Mouse (Mus musculus) common myeloid progenitor, adult 5-6 weeks (primary cell): ENCODE results near the gene Atraid. TPM values are rescaled to one million over a fixed set of nuclear protein-coding genes. Genes with fewer than 3 reads are reported as not detected.
A peak's percentile ranks its signal among the peaks of the same experiment; 100 is the strongest.

Experiments
- ATAC-seq: replicated peaks from 2 replicates; pipeline ENCODE4 v1.8.0; 2016; ENCODE audit warnings: low read depth, mild to moderate bottlenecking, moderate TSS enrichment, inconsistent platforms; ENCODE audit not compliant: poor library complexity, severe bottlenecking
- total RNA-seq: library from RNA; stranded (forward); fragments of 200-1000, 187-1606 nt; gene quantifications from 2 replicates; pipeline ENCODE4 v1.2.3, GENCODE M21; 2017

Gene Atraid
- total RNA-seq, 1 experiment from 2014 or later: 49.7 TPM

DNA sequence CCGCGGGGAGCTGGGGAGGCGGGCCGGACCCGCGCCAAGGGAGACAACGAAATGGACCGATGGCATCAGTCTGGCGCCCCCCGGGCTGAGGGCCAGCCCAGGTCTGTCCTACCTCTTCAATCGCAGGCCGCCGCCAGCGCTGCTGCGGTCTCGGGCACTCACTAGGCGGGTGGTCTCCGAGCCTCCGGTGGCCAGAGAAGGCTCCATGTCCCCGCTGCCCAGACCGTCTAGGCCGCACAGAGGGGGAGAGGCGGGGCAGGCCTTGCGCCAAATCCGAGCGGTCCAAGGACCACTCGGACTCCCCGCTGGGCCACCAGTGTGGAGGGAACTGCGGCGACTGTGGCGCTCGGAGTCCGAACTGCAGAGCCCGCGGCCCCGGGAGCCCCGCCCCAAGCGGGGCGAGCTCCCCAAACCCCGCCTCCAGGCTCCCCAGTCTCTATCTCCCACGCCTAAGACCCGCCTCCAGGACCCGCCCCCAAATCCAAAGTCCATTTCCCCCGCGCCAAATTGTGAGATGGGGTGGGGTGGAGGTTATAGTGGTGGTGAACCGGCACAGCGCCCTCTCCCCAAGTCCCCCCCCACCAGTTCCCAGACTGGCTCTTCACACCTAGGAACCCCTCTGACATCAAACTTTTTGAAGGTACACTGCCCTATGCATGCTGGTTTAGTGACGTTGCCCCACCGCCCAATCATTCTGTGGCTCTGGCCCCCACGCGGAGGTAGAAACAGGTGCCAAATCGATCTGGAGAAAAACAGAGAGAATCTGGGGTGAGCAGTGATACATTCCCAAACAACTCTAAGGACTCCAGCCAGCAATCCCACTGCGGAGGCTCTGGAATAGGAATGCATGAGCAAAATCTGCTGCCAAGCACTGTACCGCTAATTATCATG, 45.3 kb downstream of the Atraid start:
- ATAC-seq: no peak

DNA sequence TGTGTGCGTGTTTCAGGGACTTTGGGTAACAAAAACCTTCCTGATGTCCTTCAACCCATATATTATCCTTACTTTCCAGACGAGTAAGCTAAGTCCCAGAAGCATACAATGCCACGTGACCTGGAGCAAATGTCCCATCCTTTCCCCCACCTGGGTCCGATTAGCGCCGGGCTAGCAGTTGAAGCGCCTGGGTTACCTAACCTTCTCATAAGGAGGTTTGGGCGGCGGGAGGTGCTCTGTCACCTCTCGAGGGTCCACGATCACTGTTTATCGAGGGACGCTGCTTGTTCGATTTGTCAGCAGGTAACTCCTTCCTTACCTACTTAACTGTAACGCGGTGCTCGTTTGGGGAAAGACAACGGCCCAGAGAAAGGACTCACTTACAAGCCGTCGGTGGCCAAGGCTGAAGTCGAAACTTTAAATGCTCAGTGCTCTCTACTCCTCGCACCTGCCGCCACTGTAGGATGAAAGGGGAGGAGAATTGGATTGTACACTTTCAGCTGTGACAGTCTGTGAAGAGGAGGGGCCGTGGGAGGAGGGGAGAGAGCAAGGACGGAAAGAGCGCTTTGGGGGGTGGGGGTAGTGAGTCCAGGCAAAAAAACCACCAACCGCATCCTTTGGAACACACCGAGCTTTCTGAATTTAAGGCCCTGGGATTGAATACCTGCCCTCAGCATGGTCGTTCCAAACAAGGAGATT, 46.1 kb downstream of the Atraid start:
- ATAC-seq: no peak

DNA sequence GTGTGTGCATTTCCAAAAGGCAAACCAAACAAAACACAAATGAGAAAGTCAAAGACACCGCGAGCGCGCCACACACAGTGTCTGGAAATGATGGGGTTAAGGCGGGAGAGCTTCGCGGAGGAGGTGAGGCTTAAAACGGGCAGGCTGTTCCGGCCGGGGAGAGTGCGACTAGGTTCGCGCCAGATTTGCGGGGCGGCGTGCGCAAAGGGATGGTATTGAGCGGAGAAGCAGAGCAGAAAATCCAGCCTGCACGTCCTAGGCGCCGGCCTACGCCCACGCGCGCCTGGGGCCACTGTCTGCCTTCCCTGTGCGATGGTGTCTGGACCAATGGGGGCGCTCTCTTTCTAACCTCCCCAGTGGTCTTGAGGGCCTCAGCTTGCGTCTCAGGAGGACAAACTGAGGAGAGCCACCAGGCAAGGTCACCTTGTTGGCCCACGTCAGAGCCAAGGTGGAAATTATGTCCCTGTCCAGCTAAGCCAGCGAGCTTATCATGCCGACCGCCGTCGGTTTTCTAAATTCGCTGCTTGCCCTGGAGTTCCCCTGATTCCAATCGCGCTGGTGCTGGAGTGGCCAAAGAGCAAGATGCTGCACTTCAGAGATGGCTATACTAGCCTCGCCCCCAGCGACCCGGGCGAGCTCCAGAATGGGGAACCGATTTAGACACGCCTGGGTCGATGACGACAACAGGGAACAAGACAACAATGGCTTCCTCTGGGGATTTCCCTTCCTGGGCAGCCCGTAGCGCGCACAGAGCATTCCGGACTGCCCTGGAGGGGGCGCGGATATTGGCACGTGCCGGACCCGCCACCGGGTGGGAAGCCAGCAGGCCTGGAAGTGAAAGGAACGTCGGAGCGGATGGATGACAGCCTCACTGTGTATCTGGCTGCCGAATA, 46.9 kb downstream of the Atraid start:
- ATAC-seq: peak; percentile 94

DNA sequence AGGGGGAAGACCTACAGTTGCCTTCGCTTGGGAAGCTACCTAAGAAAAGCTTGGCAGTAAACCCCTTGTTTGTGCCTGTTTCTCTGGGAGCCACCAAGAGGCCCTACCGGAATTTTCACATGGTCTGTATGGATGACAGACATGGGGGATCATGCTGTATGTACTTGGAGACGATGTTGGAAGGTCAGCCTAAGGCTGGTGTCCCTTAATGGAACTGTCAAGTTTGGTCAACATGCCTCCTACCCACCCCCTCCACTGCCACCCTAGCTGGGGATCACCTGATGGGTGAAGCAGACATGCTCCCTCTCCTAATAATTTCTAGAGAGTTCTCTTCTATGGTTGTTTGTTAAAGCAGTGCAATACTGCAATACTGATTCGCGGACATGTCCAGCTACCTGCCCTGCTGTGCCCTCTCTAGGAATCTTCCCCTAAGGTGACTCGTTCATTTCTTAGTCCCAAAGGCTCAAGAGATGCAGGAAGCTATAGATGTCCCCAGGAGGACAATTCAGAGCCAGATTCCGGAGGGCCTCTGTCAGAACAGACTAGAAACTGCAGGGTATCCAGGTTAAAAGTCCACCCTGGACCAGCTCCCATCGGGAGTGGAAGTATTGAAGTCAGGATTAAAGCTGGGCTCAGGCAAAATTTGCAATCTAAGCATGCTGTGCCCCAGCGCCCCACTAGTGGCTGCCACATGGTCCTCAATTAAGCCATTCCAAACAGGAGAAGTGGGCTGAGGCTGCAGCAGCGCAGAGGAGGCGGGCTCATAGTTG, 47.8 kb downstream of the Atraid start:
- no peak for ATAC-seq

Other genes starting within 250 kb of the Atraid start
- gene Mapre3, start 233.7 kb upstream of the Atraid start, total RNA-seq: not detected in 2 replicates
- 13.8 and 18.5 TPM in 2 replicates for gene Tmem214, start 180.3 kb upstream of the Atraid start, total RNA-seq
- gene Agbl5, start 159.6 kb upstream of the Atraid start, total RNA-seq: 16.1 and 30.6 TPM in 2 replicates
- gene Ost4, start 140.5 kb upstream of the Atraid start, total RNA-seq: 227 and 230 TPM in 2 replicates
- 58.2 and 87.3 TPM in 2 replicates for gene Emilin1, start 134.9 kb upstream of the Atraid start, total RNA-seq
- gene Khk, start 126.9 kb upstream of the Atraid start, total RNA-seq: 85.4 and 99.2 TPM in 2 replicates
- not detected in 2 replicates for gene Cgref1, start 102.7 kb upstream of the Atraid start, total RNA-seq
- gene Preb, start 88.0 kb upstream of the Atraid start, total RNA-seq: 23.0 and 48.0 TPM in 2 replicates
- not detected in 2 replicates for gene Tcf23, start 79.7 kb upstream of the Atraid start, total RNA-seq
- gene Slc5a6, start 612 bp downstream of the Atraid start, total RNA-seq: 4.5 and 5.3 TPM in 2 replicates
- gene Cad, start 6.5 kb downstream of the Atraid start, total RNA-seq: 56.5 and 59.6 TPM in 2 replicates
- not detected in 2 replicates for gene Dnajc5g, start 58.0 kb downstream of the Atraid start, total RNA-seq
- gene Slc30a3, start 59.9 kb downstream of the Atraid start, total RNA-seq: not detected in 2 replicates
- gene Trim54, start 68.4 kb downstream of the Atraid start, total RNA-seq: not detected in 2 replicates
- not detected in 2 replicates for gene Ucn, start 90.5 kb downstream of the Atraid start, total RNA-seq
- 22.0 TPM in 2 replicates for gene Mpv17, start 105.9 kb downstream of the Atraid start, total RNA-seq
- 2.5 TPM in 1 of 2 replicates, not detected in the other for gene Gm29609, start 131.6 kb downstream of the Atraid start, total RNA-seq
- gene Gtf3c2, start 131.8 kb downstream of the Atraid start, total RNA-seq: 55.5 and 83.8 TPM in 2 replicates
- gene Snx17, start 144.9 kb downstream of the Atraid start, total RNA-seq: 38.3 and 46.8 TPM in 2 replicates
- 32.4 and 39.6 TPM in 2 replicates for gene Eif2b4, start 145.1 kb downstream of the Atraid start, total RNA-seq
- 5.8 and 6.5 TPM in 2 replicates for gene Zfp513, start 154.0 kb downstream of the Atraid start, total RNA-seq
- 208 and 271 TPM in 2 replicates for gene Ppm1g, start 172.4 kb downstream of the Atraid start, total RNA-seq
- 84.4 and 94.5 TPM in 2 replicates for gene Nrbp1, start 192.6 kb downstream of the Atraid start, total RNA-seq
- gene Gm9970, start 192.9 kb downstream of the Atraid start, total RNA-seq: not detected in 2 replicates
- 0.78 and 4.4 TPM in 2 replicates for gene Krtcap3, start 203.4 kb downstream of the Atraid start, total RNA-seq
- 32.7 and 48.5 TPM in 2 replicates for gene Ift172, start 242.8 kb downstream of the Atraid start, total RNA-seq
- gene Fndc4, start 247.8 kb downstream of the Atraid start, total RNA-seq: 1.5 TPM in 1 of 2 replicates, not detected in the other
- not detected in 2 replicates for gene Gckr, start 249.1 kb downstream of the Atraid start, total RNA-seq